Mouse (Mus musculus): ENCODE measurements around the gene 2010111I01Rik. TPM values are rescaled to one million over a fixed set of nuclear protein-coding genes. Genes with fewer than 3 reads are reported as not detected.
A peak's percentile ranks its signal among the peaks of the same experiment; 100 is the strongest.

The 2010111I01Rik gene
- polyA plus RNA-seq, 1 experiment from 2014 or later: 30.9 TPM

DNA sequence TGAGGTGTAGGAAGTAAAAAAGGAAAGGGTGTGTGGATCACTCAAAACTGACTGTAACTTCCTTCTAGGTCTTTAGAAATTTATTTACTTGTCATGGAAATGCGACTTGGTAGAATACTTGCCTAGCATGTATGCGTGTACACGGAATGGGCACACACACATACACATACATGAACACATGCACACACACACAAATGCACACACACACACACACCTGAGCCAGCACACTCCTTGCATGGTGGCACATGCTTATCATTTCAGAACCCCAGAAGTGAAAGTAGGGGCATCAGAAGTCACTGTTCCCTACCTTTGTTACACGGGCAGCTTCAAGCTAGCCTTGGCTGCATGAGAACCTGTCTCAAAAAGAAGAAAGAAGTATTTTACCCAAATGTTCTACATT, 311.7 kb downstream of the 2010111I01Rik start:
- Histone ChIP-seq H3K9me3 (no peaks in the 10 kb centered on the region), H3K9ac (replicated peaks) (no peak overlapping the region), H3K4me1 (peaks cover 30% of the 10 kb centered on the region), H3K27me3 (no peaks in the 10 kb centered on the region), H3K36me3 (no peaks in the 10 kb centered on the region), H3K27ac (replicated peaks) (no peak overlapping the region), H3K4me2 (replicated peaks) (no peak overlapping the region), H3K4me3 (no peak overlapping the region)
- ATAC-seq (replicated peaks): no peak
- 93% methylated on average over 4 of the region's 4 CpGs for WGBS

DNA sequence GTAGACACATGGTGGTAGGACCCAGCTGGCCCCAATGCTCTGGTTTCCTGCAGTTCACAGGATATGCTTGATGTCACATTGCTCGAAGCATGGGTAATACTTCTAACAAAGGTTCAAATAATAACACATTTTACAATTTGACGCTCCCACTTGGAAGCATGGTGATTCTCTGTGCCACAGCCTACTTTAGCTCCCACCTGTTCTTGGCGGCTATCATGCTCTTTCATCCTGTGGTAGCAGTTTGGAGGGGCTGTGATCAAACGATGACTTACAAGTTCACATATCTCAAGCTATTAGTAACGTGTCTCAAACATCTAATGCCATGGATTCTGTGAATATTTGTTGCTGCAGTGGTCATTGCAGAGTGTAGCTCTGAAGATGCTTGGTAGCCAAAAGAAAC, 312.6 kb downstream of the 2010111I01Rik start:
- Histone ChIP-seq H3K36me3 (no peaks in the 10 kb centered on the region), H3K9me3 (no peaks in the 10 kb centered on the region), H3K9ac (replicated peaks) (no peak overlapping the region), H3K4me3 (no peak overlapping the region), H3K27ac (replicated peaks) (no peak overlapping the region), H3K4me1 (peaks cover 23% of the 10 kb centered on the region), H3K4me2 (replicated peaks) (no peak overlapping the region), H3K27me3 (no peaks in the 10 kb centered on the region)
- 80% methylated on average over 5 of the region's 5 CpGs for WGBS
- ATAC-seq (replicated peaks): no peak

DNA sequence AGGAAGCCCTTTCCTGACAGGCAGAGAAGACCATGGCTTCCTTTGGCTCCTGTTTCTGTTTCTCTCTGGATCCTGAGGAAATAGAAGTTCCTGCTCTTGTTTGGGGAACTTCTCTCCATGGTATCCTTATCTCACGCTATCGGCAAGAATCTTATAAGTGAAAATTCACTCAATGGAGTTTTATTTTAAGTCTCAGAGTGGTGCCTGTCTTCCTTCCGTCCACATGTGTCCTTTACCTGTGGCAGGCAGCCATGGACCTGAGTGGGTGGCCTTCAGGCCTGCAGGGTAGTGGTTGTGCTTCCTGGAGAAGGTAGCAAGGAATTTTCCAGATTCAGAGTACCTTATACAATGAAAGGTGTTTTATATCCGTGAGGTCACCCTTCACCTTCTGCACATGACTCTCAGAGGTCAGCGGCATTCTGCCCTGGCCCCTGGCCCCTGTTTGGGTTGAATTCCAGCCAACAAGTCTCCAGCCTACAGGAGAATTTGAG, 313.5 kb downstream of the 2010111I01Rik start:
- H3K27ac ChIP-seq (replicated peaks): 0 out of 2 replicates have a peak overlapping the region, but pooled peaks have one; percentile 6
- no peak overlapping the region for H3K4me3 ChIP-seq
- ATAC-seq (replicated peaks): no peak
- H3K36me3 ChIP-seq: no peaks in the 10 kb centered on the region
- H3K4me1 ChIP-seq: peaks cover 16% of the 10 kb centered on the region
- H3K9me3 ChIP-seq: no peaks in the 10 kb centered on the region
- WGBS: 70% methylated on average over 5 of the region's 5 CpGs
- no peak overlapping the region for H3K4me2 ChIP-seq (replicated peaks)
- H3K9ac ChIP-seq (replicated peaks): no peak overlapping the region
- H3K27me3 ChIP-seq: no peaks in the 10 kb centered on the region

DNA sequence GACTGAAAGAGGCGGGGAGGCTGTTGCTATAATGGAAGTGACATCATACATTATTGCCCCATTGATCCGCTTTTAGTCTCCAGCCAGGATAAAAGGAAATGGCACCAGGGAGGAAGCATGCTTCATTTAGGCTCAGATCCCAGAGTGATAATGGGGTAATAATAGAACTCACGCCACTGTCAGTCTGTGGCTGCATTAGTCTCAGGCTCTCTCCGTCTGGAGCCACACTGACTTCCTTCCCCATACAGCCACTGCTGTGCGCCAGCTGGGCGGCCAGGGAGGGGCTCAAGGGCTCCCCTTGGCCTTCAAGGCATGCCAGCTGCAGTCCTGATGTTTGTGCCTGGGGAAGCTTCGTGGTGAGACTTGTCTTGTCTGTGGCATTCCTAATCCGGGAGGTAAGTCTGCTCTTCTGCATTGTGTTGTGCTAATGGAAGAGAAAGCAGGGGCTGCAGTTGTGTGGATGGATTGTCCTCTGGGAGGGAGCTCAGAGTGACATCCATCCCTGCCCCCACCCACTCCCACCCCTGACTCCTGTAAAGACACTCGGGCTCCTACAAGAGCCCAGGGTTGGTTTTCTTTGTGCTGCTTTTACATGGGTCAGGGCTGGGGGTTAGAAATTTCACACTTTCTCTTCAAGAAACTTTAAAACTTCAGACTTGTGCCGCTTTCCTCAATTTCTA, 314.2 kb downstream of the 2010111I01Rik start:
- Histone ChIP-seq H3K27ac (replicated peaks) (0 out of 2 replicates have a peak overlapping the region, but pooled peaks have one; percentile 6), H3K9ac (replicated peaks) (0 out of 2 replicates have a peak overlapping the region, but pooled peaks have one; percentile 4), H3K4me2 (replicated peaks) (no peak overlapping the region), H3K4me3 (no peak overlapping the region), H3K27me3 (no peaks in the 10 kb centered on the region), H3K9me3 (no peaks in the 10 kb centered on the region), H3K36me3 (no peaks in the 10 kb centered on the region), H3K4me1 (peaks cover 10% of the 10 kb centered on the region)
- ATAC-seq (replicated peaks): peak; percentile 67
- whole genome bisulfite sequencing: 14% methylated on average over 10 of the region's 10 CpGs

DNA sequence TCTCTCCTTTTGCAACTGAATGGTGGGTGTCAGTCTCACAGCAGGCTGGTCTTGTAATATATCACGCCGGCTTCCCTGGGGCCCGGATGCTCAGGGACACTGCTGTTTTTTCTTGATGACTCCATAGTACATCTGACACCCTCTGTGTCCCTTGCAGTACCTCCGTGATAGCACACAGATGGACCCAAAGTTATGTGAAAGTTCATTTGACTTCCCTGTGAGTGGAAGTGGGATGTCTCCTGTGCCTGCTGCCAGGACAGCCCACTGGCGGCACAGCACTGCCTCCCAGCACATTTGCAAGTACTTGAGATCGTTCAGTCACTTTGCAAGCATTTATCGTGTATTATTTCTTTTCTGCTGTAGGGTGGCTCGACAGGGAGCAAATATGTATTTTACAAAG, 315.1 kb downstream of the 2010111I01Rik start:
- ATAC-seq (replicated peaks): no peak
- H3K9ac ChIP-seq (replicated peaks): no peak overlapping the region
- peaks cover 10% of the 10 kb centered on the region for H3K4me1 ChIP-seq
- H3K27ac ChIP-seq (replicated peaks): no peak overlapping the region
- H3K4me2 ChIP-seq (replicated peaks): no peak overlapping the region
- H3K4me3 ChIP-seq: no peak overlapping the region
- no peaks in the 10 kb centered on the region for H3K9me3 ChIP-seq
- H3K27me3 ChIP-seq: no peaks in the 10 kb centered on the region
- H3K36me3 ChIP-seq: no peaks in the 10 kb centered on the region
- WGBS: 67% methylated on average over 8 of the region's 8 CpGs

DNA sequence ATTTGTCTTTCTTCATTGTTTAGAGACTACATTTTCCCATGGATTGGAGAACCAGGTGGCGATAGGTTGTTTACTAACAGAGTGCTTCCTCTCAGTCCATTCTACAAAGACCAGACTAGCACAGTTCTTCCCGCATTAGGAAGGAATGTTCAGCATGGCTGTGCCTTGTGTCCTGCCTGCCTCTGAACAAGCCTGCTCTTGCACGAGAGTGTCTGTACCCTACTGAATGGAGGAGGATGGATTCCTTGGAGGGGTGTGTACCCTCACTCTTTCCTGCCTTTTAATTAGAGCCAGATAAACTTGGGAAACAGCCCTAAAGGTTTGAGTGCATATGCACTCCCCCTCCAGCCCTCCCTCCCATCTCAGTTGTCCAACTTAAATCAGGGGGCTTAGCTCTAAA, 315.7 kb downstream of the 2010111I01Rik start:
- peaks cover 10% of the 10 kb centered on the region for H3K4me1 ChIP-seq
- no peaks in the 10 kb centered on the region for H3K9me3 ChIP-seq
- H3K27me3 ChIP-seq: no peaks in the 10 kb centered on the region
- WGBS: 36% methylated on average over 3 of the region's 3 CpGs
- H3K36me3 ChIP-seq: no peaks in the 10 kb centered on the region
- 0 out of 2 replicates have a peak, but pooled peaks have one; percentile 43 for ATAC-seq (replicated peaks)
- no peak overlapping the region for H3K9ac ChIP-seq (replicated peaks)
- H3K27ac ChIP-seq (replicated peaks): no peak overlapping the region
- no peak overlapping the region for H3K4me2 ChIP-seq (replicated peaks)
- no peak overlapping the region for H3K4me3 ChIP-seq

DNA sequence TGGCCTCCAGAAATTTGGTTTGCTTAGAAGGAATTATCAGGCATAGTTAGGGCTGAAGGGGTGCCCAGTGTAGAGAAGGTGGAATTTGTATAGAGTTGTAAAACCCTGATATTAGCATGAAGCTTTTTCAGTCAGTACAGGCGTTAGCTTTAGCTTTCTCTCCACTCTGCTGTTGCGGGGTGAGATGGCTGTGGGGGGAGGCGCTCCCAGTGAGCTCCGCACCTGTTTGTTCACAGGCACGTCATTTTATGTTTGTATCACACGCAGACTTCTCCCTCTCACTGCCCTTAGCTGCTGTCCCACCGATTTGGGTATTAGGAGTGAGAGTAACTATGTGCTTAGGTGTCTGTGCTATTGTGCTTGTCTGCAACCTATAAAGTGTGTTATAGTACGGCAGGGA, 316.5 kb downstream of the 2010111I01Rik start:
- H3K27me3 ChIP-seq: no peaks in the 10 kb centered on the region

DNA sequence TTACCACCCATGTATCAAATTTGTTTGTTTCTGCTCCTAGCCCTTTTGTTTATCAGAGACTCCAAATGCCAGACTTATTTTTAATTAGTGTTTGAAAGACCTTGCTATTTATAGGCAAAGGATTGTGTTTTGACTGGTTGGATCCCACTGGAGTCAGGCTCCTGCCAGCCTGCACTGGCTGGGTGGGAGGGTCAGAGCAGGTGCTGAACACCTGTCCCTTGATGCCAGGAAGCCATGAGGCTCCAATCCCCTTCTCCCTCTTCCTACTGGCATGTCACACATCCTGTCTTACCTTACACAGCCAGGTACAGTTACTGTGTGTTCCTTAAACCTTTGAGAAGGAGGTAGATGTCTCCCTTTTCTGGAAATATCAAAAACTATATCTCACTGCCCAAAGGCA, 318.5 kb downstream of the 2010111I01Rik start:
- no peak overlapping the region for H3K27ac ChIP-seq (replicated peaks)
- H3K4me3 ChIP-seq: no peak overlapping the region
- no peak overlapping the region for H3K4me2 ChIP-seq (replicated peaks)
- no peaks in the 10 kb centered on the region for H3K9me3 ChIP-seq
- H3K9ac ChIP-seq (replicated peaks): no peak overlapping the region
- H3K36me3 ChIP-seq: no peaks in the 10 kb centered on the region; the same call in 1 of the 2 replicates
- peaks cover 10% of the 10 kb centered on the region for H3K4me1 ChIP-seq
- ATAC-seq (replicated peaks): no peak
- H3K27me3 ChIP-seq: no peaks in the 10 kb centered on the region

More for the DNA sequence above, 316.5 kb downstream of the 2010111I01Rik start:
- no peak for ATAC-seq (replicated peaks)
- H3K36me3 ChIP-seq: no peaks in the 10 kb centered on the region
- H3K27ac ChIP-seq (replicated peaks): no peak overlapping the region
- peaks cover 10% of the 10 kb centered on the region for H3K4me1 ChIP-seq
- 76% methylated on average over 8 of the region's 8 CpGs for WGBS
- no peak overlapping the region for H3K9ac ChIP-seq (replicated peaks)
- H3K4me3 ChIP-seq: no peak overlapping the region
- H3K9me3 ChIP-seq: no peaks in the 10 kb centered on the region
- no peak overlapping the region for H3K4me2 ChIP-seq (replicated peaks)

DNA sequence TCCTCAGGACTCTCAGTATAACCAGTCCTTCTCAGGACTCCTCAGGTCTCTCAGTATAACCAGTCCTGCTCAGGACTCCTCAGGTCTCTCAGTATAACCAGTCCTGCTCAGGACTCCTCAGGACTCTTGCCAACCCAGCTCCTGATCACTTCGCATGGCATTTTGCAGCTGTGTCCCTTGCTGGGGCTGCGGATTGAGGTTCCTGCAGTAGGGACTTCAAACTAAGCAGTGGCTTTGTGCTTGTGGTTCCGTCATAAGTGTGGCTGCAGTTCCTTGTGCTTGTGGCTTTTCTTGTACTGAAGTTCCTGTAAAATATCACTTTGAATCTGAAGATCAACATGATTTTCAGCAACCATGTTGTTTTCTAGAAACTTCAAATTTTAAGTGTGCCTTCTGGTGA, 320.1 kb downstream of the 2010111I01Rik start:
- Histone ChIP-seq H3K4me3 (no peak overlapping the region), H3K36me3 (no peaks in the 10 kb centered on the region; the same call in 1 of the 2 replicates), H3K4me1 (peaks cover 6% of the 10 kb centered on the region; the same call in 1 of the 2 replicates), H3K27ac (replicated peaks) (no peak overlapping the region), H3K9me3 (no peaks in the 10 kb centered on the region), H3K4me2 (replicated peaks) (no peak overlapping the region), H3K27me3 (no peaks in the 10 kb centered on the region), H3K9ac (replicated peaks) (no peak overlapping the region)
- WGBS: 91% methylated on average over 3 of the region's 3 CpGs
- ATAC-seq (replicated peaks): no peak

DNA sequence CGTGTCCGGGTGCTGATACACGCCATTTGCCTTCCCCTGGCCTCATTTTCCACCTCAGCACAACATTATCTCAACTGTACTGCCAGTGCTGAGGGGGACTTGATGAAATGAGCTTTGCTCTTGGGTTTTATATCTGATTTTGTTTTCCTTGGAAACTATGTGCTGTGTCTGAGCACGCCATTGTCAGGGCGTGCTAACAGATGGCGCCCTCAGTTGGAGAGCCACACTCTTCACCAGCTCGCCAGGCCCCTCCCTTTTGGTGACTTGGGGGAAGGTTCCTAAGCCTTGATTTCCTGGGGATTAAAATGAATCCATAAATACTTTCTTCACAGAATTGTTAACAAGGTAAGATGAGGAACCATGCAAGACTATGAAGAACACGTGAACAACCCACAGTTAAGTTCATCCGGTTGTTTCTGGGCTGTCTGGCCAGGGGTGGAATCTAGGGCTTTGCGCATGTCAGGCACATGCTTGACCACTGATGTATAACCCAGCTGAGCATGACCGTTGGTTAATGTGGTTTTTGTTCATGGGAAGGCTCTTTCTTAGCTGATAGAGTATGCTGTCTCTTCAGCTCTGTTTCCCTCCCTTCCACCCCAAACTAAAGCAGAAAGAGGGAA, 321.9 kb downstream of the 2010111I01Rik start:
- ATAC-seq (replicated peaks): 0 out of 2 replicates have a peak, but pooled peaks have one; percentile 24
- Histone ChIP-seq H3K9me3 (no peaks in the 10 kb centered on the region), H3K27ac (replicated peaks) (no peak overlapping the region), H3K9ac (replicated peaks) (no peak overlapping the region), H3K27me3 (no peaks in the 10 kb centered on the region), H3K4me2 (replicated peaks) (no peak overlapping the region), H3K36me3 (no peaks in the 10 kb centered on the region; the same call in 1 of the 2 replicates), H3K4me1 (peaks cover 7% of the 10 kb centered on the region; the same call in 1 of the 2 replicates), H3K4me3 (no peak overlapping the region)
- WGBS: 83% methylated on average over 11 of the region's 11 CpGs

DNA sequence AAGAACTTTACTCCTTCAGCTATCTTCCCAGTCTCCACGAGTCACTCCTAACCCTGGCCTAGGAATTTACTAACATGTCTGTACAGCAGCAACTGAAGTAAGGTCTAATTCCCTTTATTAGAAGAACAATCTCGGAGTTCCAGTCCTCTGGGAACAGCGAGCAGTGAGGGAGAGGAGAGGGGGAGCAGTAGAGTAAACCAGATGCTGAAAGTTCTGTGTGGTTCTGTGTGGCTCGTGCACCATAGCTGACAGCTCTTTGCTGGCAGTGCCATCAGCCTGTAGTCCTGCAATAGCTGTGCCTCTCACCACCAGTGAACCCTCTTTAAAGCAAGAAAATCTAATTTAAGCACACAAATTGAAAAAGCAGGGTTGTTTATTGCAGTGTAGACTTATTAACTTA, 324.5 kb downstream of the 2010111I01Rik start:
- Histone ChIP-seq H3K9me3 (no peaks in the 10 kb centered on the region), H3K4me2 (replicated peaks) (no peak overlapping the region), H3K36me3 (no peaks in the 10 kb centered on the region; the same call in 1 of the 2 replicates), H3K4me1 (peaks cover 7% of the 10 kb centered on the region; the same call in 1 of the 2 replicates), H3K9ac (replicated peaks) (no peak overlapping the region), H3K27ac (replicated peaks) (no peak overlapping the region), H3K27me3 (no peaks in the 10 kb centered on the region), H3K4me3 (no peak overlapping the region)
- ATAC-seq (replicated peaks): no peak
- 39% methylated on average over 4 of the region's 4 CpGs for WGBS

DNA sequence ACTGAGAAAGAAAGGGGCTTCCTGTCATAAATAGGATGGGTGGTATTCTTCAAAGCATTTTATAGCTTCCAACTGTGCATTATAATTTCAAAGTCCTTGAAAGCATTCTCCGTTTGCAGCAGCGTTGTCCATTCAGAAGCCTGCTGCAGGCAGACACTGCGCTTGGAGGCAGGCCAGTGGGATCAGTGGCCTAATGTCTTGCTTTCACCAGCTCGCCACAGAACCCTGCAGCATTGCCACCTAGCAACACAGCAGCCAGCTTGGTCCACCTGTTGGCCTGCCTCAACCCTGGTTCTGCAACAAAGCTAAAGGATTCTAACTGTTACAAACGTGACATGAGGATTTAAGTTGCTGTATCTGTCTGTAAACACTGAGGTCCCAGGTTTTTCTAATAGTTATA, 325.0 kb downstream of the 2010111I01Rik start:
- 41% methylated on average over 5 of the region's 5 CpGs for WGBS
- no peak overlapping the region for H3K4me3 ChIP-seq
- H3K9ac ChIP-seq (replicated peaks): no peak overlapping the region
- no peak overlapping the region for H3K4me2 ChIP-seq (replicated peaks)
- H3K9me3 ChIP-seq: no peaks in the 10 kb centered on the region
- H3K27ac ChIP-seq (replicated peaks): no peak overlapping the region
- no peaks in the 10 kb centered on the region; the same call in 1 of the 2 replicates for H3K36me3 ChIP-seq
- H3K4me1 ChIP-seq: peaks cover 11% of the 10 kb centered on the region
- no peaks in the 10 kb centered on the region for H3K27me3 ChIP-seq
- no peak for ATAC-seq (replicated peaks)
